9 mouse cellular contexts compared by ENCODE assay signal in the genomic region with DNA sequence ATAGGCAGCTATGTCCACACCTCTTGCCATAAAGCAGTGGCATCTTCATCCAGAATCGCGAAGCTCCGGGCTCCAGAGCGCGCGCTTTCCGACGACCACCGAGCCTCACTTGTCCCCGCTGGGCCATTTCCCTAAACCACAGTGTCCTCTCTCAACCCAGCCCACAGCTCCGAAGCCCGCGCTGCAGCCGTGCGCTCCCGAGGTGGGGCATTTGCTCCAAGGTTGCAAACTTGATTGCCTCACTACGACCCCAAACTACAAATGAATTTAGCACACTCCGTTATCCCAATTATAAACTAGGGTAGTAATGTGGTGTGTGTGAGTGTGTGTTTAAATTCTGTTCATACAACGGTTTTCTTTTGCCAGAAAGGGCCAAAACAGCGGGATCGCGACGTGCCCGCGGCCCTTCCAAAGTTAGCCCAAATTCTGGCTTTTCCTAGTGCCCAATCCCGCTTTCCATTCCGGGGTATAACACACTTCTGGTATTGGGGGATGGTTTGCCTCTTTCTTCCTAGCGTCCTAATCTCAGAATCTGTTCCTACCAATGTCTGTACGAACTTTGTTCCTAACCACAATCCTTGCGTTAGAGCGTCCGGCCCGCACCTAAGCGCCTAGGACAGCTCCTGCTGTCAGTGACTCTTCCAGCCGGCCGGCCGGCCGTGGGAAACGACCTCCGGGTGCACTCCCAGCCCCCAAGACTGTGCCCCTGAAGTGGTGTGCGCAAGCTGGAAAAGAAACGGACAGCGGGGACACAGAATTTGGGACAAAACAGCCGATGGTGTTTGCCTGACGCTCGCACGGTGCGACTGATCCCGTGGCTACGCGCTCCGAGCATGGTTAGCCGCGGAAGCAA. TPM values are rescaled to one million over a fixed set of nuclear protein-coding genes. Genes with fewer than 3 reads are reported as not detected.
A peak's percentile ranks its signal among the peaks of the same experiment; 100 is the strongest.
DNase-seq lines count a peak whose midpoint lies in the region; ATAC-seq and TF ChIP-seq lines count a peak whose summit lies in the region.
"Had no signal": no experiment of that assay in that cellular context is flagged by ENCODE, and none has a peak within 500 bp of the region (broad histone marks: within the 10 kb centered on the region; RNA-seq: fewer than 3 reads in every experiment).

No protein-coding gene starts in this region.

- H3K27me3 ChIP-seq in embryonic facial prominence, embryonic 10.5 days (replicated peaks; ENCODE audit: low read depth, poor library complexity, severe bottlenecking): peaks cover 100% of the 10 kb centered on the region
- peaks cover 62% of the 10 kb centered on the region for H3K27me3 ChIP-seq in hindbrain, embryonic 16.5 days (replicated peaks; ENCODE audit: control insufficient read depth, insufficient read depth, low read length)
- H3K27me3 ChIP-seq in midbrain, embryonic 16.5 days (ENCODE audit: control insufficient read depth, insufficient read depth, low read depth, low read length): peaks cover 70% of the 10 kb centered on the region

- ATAC-seq in hindbrain, embryonic 16.5 days: peak; percentile 21; the same call in 1 of the 2 replicates
- ATAC-seq in midbrain, embryonic 16.5 days: no peak

- peak overlapping the region; percentile 60 for H3K4me3 ChIP-seq in layer of hippocampus, adult 2 months
- H3K4me3 ChIP-seq in embryonic facial prominence, embryonic 10.5 days: peak overlapping the region; percentile 68
- peak overlapping the region; percentile 61 for H3K4me3 ChIP-seq in hindbrain, embryonic 16.5 days (ENCODE audit: low read length)
- H3K4me3 ChIP-seq in midbrain, embryonic 16.5 days (ENCODE audit: low read depth, low read length): peak overlapping the region; percentile 51

- under 1% methylated on average over 54 of the region's 54 CpGs for WGBS in embryonic facial prominence, embryonic 10.5 days
- WGBS in hindbrain, embryonic 16.5 days: under 1% methylated on average over 54 of the region's 54 CpGs
- 1% methylated on average over 54 of the region's 54 CpGs for WGBS in midbrain, embryonic 16.5 days

- peak overlapping the region; percentile 64; the same call in 1 of the 2 replicates for H3K9ac ChIP-seq in hindbrain, embryonic 16.5 days (ENCODE audit: low read depth, low read length)
- peak overlapping the region; percentile 59 for H3K9ac ChIP-seq in midbrain, embryonic 16.5 days (ENCODE audit: low read depth, low read length)

- TF ChIP-seq CTCF in layer of hippocampus, adult 2 months (conservative IDR thresholded peaks at IDR 0.05): no peak

- peak overlapping the region; percentile 100 for H3K4me2 ChIP-seq in hindbrain, embryonic 16.5 days (ENCODE audit: low read length)
- peak overlapping the region; percentile 85 for H3K4me2 ChIP-seq in midbrain, embryonic 16.5 days (ENCODE audit: low read length)

- no peaks in the 10 kb centered on the region for H3K9me3 ChIP-seq in embryonic facial prominence, embryonic 10.5 days
- H3K9me3 ChIP-seq in hindbrain, embryonic 16.5 days (ENCODE audit: control insufficient read depth, low read length): no peaks in the 10 kb centered on the region
- no peaks in the 10 kb centered on the region for H3K9me3 ChIP-seq in midbrain, embryonic 16.5 days (replicated peaks; ENCODE audit: control insufficient read depth, low read length, poor library complexity, severe bottlenecking)

- peaks cover 33% of the 10 kb centered on the region for H3K4me1 ChIP-seq in embryonic facial prominence, embryonic 10.5 days
- peaks cover 25% of the 10 kb centered on the region for H3K4me1 ChIP-seq in hindbrain, embryonic 16.5 days (ENCODE audit: control insufficient read depth, insufficient read depth, low read depth, low read length)
- peaks cover 20% of the 10 kb centered on the region for H3K4me1 ChIP-seq in midbrain, embryonic 16.5 days (ENCODE audit: control insufficient read depth, insufficient read depth, low read length)

- no peaks in the 10 kb centered on the region for H3K36me3 ChIP-seq in embryonic facial prominence, embryonic 10.5 days (replicated peaks)
- no peaks in the 10 kb centered on the region for H3K36me3 ChIP-seq in hindbrain, embryonic 16.5 days (ENCODE audit: control insufficient read depth, insufficient read depth, low read length)
- H3K36me3 ChIP-seq in midbrain, embryonic 16.5 days (ENCODE audit: control insufficient read depth, insufficient read depth, low read length): no peaks in the 10 kb centered on the region

- no peak overlapping the region for H3K27ac ChIP-seq in layer of hippocampus, adult 2 months
- no peak overlapping the region for H3K27ac ChIP-seq in embryonic facial prominence, embryonic 10.5 days (replicated peaks)
- H3K27ac ChIP-seq in hindbrain, embryonic 16.5 days (ENCODE audit: low read depth, low read length): no peak overlapping the region
- no peak overlapping the region for H3K27ac ChIP-seq in midbrain, embryonic 16.5 days (ENCODE audit: low read length)
- H3K27ac ChIP-seq: macrophage had no signal

- DNase-seq in layer of hippocampus, adult 2 months (ENCODE audit: low spot score in 2 of 2): no peak
- no peak for DNase-seq in layer of hippocampus, postnatal 36 days
- DNase-seq in embryonic facial prominence, embryonic 10.5 days (ENCODE audit: low spot score): peak; percentile 61
- DNase-seq in urinary bladder, postnatal 10 days (ENCODE audit: low spot score): no peak
- DNase-seq in spleen, postnatal 10 days (ENCODE audit: low spot score in 2 of 2): no peak
- DNase-seq in urinary bladder, postnatal 25 days (ENCODE audit: low spot score): no peak

RNA-seq across cellular contexts. Expression of a gene that starts 0.7 kb away (rescaled TPM):
- total RNA-seq in layer of hippocampus, adult 2 months (2021): under 1 TPM; 0.47 to 0.79 TPM
- total RNA-seq in layer of hippocampus, postnatal 36 days (2021): under 1 TPM; 0.57 to 0.76 TPM
- 0.60 and 0.72 TPM in 2 replicates for polyA plus RNA-seq in embryonic facial prominence, embryonic 10.5 days (2016; fragmentation: Nextera tagmentation; extraction: Ambion mirVana)
- polyA plus RNA-seq in hindbrain, embryonic 16.5 days (2015; fragmentation: Nextera tagmentation; extraction: Ambion mirVana): 0.45 and 0.51 TPM in 2 replicates
- polyA plus RNA-seq in midbrain, embryonic 16.5 days (2015; fragmentation: Nextera tagmentation; extraction: Ambion mirVana): 0.17 and 0.26 TPM in 2 replicates
- polyA plus RNA-seq: macrophage had no signal
